Mouse (Mus musculus) limb, embryonic 11.5 days (tissue): Measurements from ENCODE around the gene Ddias. TPM values are rescaled to one million over a fixed set of nuclear protein-coding genes. Genes with fewer than 3 reads are reported as not detected.

Source experiments
- ATAC-seq: fragments of 200-750 bp; cut with Nextera tagmentation; 2 replicates; pipeline ENCODE4 v1.8.0; 2017; ENCODE audit warnings: low read depth; ENCODE audit not compliant: insufficient number of reproducible peaks, low FRiP score, low TSS enrichment
- DNase-seq: peaks from one replicate; pipeline ENCODE4 v3.0.0-alpha.2; 2015; ENCODE audit warnings: low spot score
- H3K27ac ChIP-seq: fragments of 300-500 bp; sonication (generic); replicated peaks from 2 replicates; pipeline ENCODE4 v1.5.1; 2014; ENCODE audit warnings: low read depth, mild to moderate bottlenecking, low read length
- H3K27me3 ChIP-seq: fragments of 300-500 bp; sonication (generic); 2 replicates; pipeline ENCODE4 v1.6.1; 2014; ENCODE audit warnings: mild to moderate bottlenecking, low read length, mixed read lengths; ENCODE audit not compliant: control insufficient read depth, insufficient read depth
- H3K36me3 ChIP-seq: fragments of 300-500 bp; sonication (generic); 2 replicates; pipeline ENCODE4 v1.6.1; 2014; ENCODE audit warnings: mild to moderate bottlenecking, low read length, moderate library complexity, mixed read lengths; ENCODE audit not compliant: control insufficient read depth, insufficient read depth
- H3K4me1 ChIP-seq: fragments of 300-500 bp; sonication (generic); 2 replicates; pipeline ENCODE4 v1.6.1; 2014; ENCODE audit warnings: low read length, mixed read lengths; ENCODE audit not compliant: control insufficient read depth, insufficient read depth
- H3K4me2 ChIP-seq: fragments of 300-500 bp; sonication (generic); 2 replicates; pipeline ENCODE4 v1.6.1; 2014; ENCODE audit warnings: low read depth, mild to moderate bottlenecking, moderate library complexity; ENCODE audit not compliant: severe bottlenecking
- H3K4me3 ChIP-seq: fragments of 300-500 bp; sonication (generic); 2 replicates; pipeline ENCODE4 v1.5.1; 2014; ENCODE audit warnings: low read depth, low read length
- H3K9ac ChIP-seq: fragments of 300-500 bp; sonication (generic); 2 replicates; pipeline ENCODE4 v1.6.1; 2014; ENCODE audit warnings: mild to moderate bottlenecking, low read length
- H3K9me3 ChIP-seq: fragments of 300-500 bp; sonication (generic); 2 replicates; pipeline ENCODE4 v1.6.1; 2016; ENCODE audit warnings: low read length; ENCODE audit not compliant: control insufficient read depth
- WGBS: fragments of 180-500 bp; shearing (Covaris S2); extraction: QIAGEN DNeasy Blood & Tissue Kit; methylation state at CpG from one replicate; pipeline ENCODE4 v1.1.7; 2014; 5-methylcytosine and 5-hydroxymethylcytosine counted together
- polyA plus RNA-seq: library from polyadenylated mRNA; unstranded; fragments of >200 nt; fragmentation: Nextera tagmentation; extraction: Ambion mirVana; gene quantifications from 2 replicates; pipeline ENCODE4 v1.2.1, GENCODE M21; 2014

Gene Ddias
- polyA plus RNA-seq, 1 experiment from 2014 or later = 24.1 TPM

GRCm38 (mm10) chr7:92836447-92836846 is 37.6 kb downstream of the Ddias start:
- Histone ChIP-seq H3K9me3 (no peaks in the 10 kb centered on the region), H3K4me3 (no peak overlapping the region), H3K9ac (no peak overlapping the region), H3K4me2 (no peak overlapping the region), H3K27me3 (no peaks in the 10 kb centered on the region), H3K4me1 (no peaks in the 10 kb centered on the region), H3K27ac (no peak overlapping the region), H3K36me3 (no peaks in the 10 kb centered on the region)
- DNase-seq = no peak
- WGBS = 84% methylated on average over 3 of the region's 3 CpGs
- no peak for ATAC-seq

DNA sequence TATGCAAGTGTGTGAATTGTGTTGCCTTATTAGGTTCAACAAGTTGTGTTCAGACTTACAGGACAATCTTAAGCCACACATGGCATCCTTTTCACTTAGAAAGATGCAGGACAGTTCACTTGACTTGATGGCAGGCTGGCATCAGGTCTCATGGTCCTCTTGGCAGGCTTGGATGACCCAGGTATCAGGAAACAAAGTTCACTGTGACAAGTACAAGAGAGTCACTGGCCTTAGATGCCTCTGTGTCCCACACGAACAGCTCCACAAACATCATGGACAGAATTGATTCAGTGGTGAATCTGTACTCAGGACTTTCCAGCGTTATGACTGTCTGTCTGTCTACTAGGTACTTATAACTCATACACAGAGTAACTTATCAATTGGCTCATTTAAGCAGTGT is 39.7 kb downstream of the Ddias start:
- 87% methylated on average over 2 of the region's 2 CpGs for WGBS
- H3K9me3 ChIP-seq = no peaks in the 10 kb centered on the region
- no peak overlapping the region for H3K4me3 ChIP-seq
- no peak overlapping the region for H3K4me2 ChIP-seq
- no peak for ATAC-seq
- H3K36me3 ChIP-seq = no peaks in the 10 kb centered on the region
- H3K27ac ChIP-seq = no peak overlapping the region
- H3K27me3 ChIP-seq = no peaks in the 10 kb centered on the region
- no peak for DNase-seq
- H3K9ac ChIP-seq = no peak overlapping the region
- no peaks in the 10 kb centered on the region for H3K4me1 ChIP-seq

GRCm38 (mm10) chr7:92832395-92832794 is 41.7 kb downstream of the Ddias start:
- no peak overlapping the region for H3K27ac ChIP-seq
- no peak overlapping the region for H3K4me2 ChIP-seq
- no peak overlapping the region for H3K9ac ChIP-seq
- ATAC-seq = no peak
- no peaks in the 10 kb centered on the region for H3K9me3 ChIP-seq
- H3K27me3 ChIP-seq = no peaks in the 10 kb centered on the region
- WGBS = 93% methylated on average over 6 of the region's 6 CpGs
- H3K4me3 ChIP-seq = no peak overlapping the region
- DNase-seq = no peak
- no peaks in the 10 kb centered on the region for H3K36me3 ChIP-seq
- no peaks in the 10 kb centered on the region for H3K4me1 ChIP-seq

GRCm38 (mm10) chr7:92827981-92828380 is 46.1 kb downstream of the Ddias start:
- DNase-seq (no peak), ATAC-seq (no peak)
- H3K4me1 ChIP-seq = no peaks in the 10 kb centered on the region
- H3K27ac ChIP-seq = no peak overlapping the region
- H3K4me3 ChIP-seq = no peak overlapping the region
- no peaks in the 10 kb centered on the region for H3K9me3 ChIP-seq
- WGBS = 63% methylated on average over 3 of the region's 3 CpGs
- no peak overlapping the region for H3K4me2 ChIP-seq
- H3K36me3 ChIP-seq = no peaks in the 10 kb centered on the region
- no peak overlapping the region for H3K9ac ChIP-seq
- no peaks in the 10 kb centered on the region for H3K27me3 ChIP-seq

- WGBS = 94% methylated on average over 3 of the region's 3 CpGs
- ATAC-seq (no peak), DNase-seq (no peak)
- H3K4me1 ChIP-seq = peaks cover 6% of the 10 kb centered on the region; the same call in 1 of the 2 replicates
- no peak overlapping the region for H3K9ac ChIP-seq
- no peaks in the 10 kb centered on the region for H3K9me3 ChIP-seq
- H3K27ac ChIP-seq = no peak overlapping the region
- H3K36me3 ChIP-seq = no peaks in the 10 kb centered on the region
- H3K4me3 ChIP-seq = no peak overlapping the region
- H3K27me3 ChIP-seq = no peaks in the 10 kb centered on the region
- no peak overlapping the region for H3K4me2 ChIP-seq
These were observed 47.8 kb downstream of the Ddias start for GRCm38 (mm10) chr7:92826248-92826647.

GRCm38 (mm10) chr7:92822409-92823101 is 51.5 kb downstream of the Ddias start:
- 21% methylated on average over 1 of the region's 1 CpGs for WGBS
- H3K9me3 ChIP-seq = no peaks in the 10 kb centered on the region
- H3K27me3 ChIP-seq = no peaks in the 10 kb centered on the region
- H3K9ac ChIP-seq = no peak overlapping the region
- H3K4me3 ChIP-seq = no peak overlapping the region
- DNase-seq (no peak), ATAC-seq (no peak)
- peaks cover 6% of the 10 kb centered on the region; the same call in 1 of the 2 replicates for H3K4me1 ChIP-seq
- H3K4me2 ChIP-seq = no peak overlapping the region
- no peaks in the 10 kb centered on the region for H3K36me3 ChIP-seq
- no peak overlapping the region for H3K27ac ChIP-seq

DNA sequence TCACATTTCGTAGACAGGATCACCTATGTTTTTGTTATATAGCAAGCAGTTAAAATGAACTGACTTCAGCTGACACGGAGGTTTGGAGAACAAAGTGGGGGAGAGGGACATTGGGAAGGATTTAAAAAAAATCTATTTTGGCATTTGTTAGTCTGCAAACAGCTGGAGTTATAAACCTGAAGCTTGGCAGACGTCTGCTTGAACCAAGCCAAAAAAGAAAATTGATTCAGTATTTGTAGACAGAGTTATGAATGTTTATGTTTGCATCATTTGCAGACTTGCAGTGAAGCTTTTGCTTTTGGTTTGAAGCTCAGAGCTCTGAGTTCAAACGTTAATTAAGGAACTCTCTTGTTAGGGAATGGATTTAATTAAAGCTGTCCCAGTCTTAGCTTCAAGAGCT is 52.2 kb downstream of the Ddias start:
- Histone ChIP-seq H3K27me3 (no peaks in the 10 kb centered on the region), H3K9me3 (no peaks in the 10 kb centered on the region), H3K36me3 (no peaks in the 10 kb centered on the region), H3K4me3 (no peak overlapping the region), H3K4me2 (no peak overlapping the region), H3K9ac (no peak overlapping the region), H3K4me1 (peaks cover 6% of the 10 kb centered on the region; the same call in 1 of the 2 replicates), H3K27ac (no peak overlapping the region)
- no peak for DNase-seq
- WGBS = 24% methylated on average over 4 of the region's 4 CpGs
- ATAC-seq = no peak

- H3K4me1 ChIP-seq = peaks cover 6% of the 10 kb centered on the region; the same call in 1 of the 2 replicates
- no peak overlapping the region for H3K4me3 ChIP-seq
- H3K4me2 ChIP-seq = no peak overlapping the region
- no peaks in the 10 kb centered on the region for H3K9me3 ChIP-seq
- no peak overlapping the region for H3K9ac ChIP-seq
- 69% methylated on average over 7 of the region's 7 CpGs for WGBS
- DNase-seq = no peak
- H3K27me3 ChIP-seq = no peaks in the 10 kb centered on the region
- no peak for ATAC-seq
- H3K27ac ChIP-seq = no peak overlapping the region
- H3K36me3 ChIP-seq = no peaks in the 10 kb centered on the region
These were observed 53.0 kb downstream of the Ddias start for GRCm38 (mm10) chr7:92820941-92821465.
